Mouse (Mus musculus) testis, adult 2 months (tissue): ENCODE measurements around the gene Ltb4r1.
"Not testable (repeated sequence)": the region's sequence is repeated elsewhere in the genome, so short reads cannot be mapped to it uniquely, and the experiment has no call there.

Source experiments
- CTCF ChIP-seq: fragments of 200-500 bp; IDR thresholded peaks from 2 replicates; pipeline ENCODE4 v1.5.1; 2012; ENCODE audit warnings: low read depth, mild to moderate bottlenecking, inconsistent platforms, low read length, moderate library complexity; ENCODE audit not compliant: control insufficient read depth, insufficient read depth, insufficient replicate concordance
- POLR2A ChIP-seq: fragments of 200-500 bp; IDR thresholded peaks from 2 replicates; pipeline ENCODE4 v1.6.1; 2012; ENCODE audit warnings: low read depth, mild to moderate bottlenecking, inconsistent platforms, low read length, moderate library complexity; ENCODE audit not compliant: control insufficient read depth

- peak; percentile 68; the same call in 1 of the 2 replicates for TF ChIP-seq CTCF
- TF ChIP-seq POLR2A: not testable (repeated sequence)
Observed at GRCm38 (mm10) chr14:55760156-55760555, 5.6 kb upstream of the Ltb4r1 start.
